Mouse (Mus musculus) G1E (cell line): Measurements from ENCODE around the gene Arhgap22.

Experiments used
- CTCF ChIP-seq: IDR thresholded peaks from 2 replicates; pipeline ENCODE4 v1.5.1; 2012; ENCODE audit warnings: low read depth, low read length, inconsistent platforms, mixed read lengths
- GATA1 ChIP-seq: IDR thresholded peaks from 2 replicates; pipeline ENCODE4 v1.6.1; 2012; ENCODE audit warnings: borderline replicate concordance, low read length, inconsistent platforms, mixed read lengths
- GATA2 ChIP-seq: IDR thresholded peaks from 2 replicates; pipeline ENCODE4 v1.6.1; 2012; ENCODE audit warnings: low read depth, low read length, inconsistent platforms, borderline replicate concordance
- POLR2AphosphoS5 ChIP-seq: IDR thresholded peaks from 2 replicates; pipeline ENCODE4 v1.6.1; 2012; ENCODE audit warnings: low read depth, low read length, inconsistent platforms; ENCODE audit not compliant: insufficient replicate concordance
- TAL1 ChIP-seq: conservative IDR thresholded peaks from 2 replicates; pipeline ENCODE4 v1.6.1; 2012; ENCODE audit warnings: low read depth, low read length, inconsistent platforms, mixed read lengths

- TF ChIP-seq CTCF (no peak), TAL1 (no peak), GATA1 (no peak), POLR2AphosphoS5 (no peak), GATA2 (no peak)
Observed at GRCm38 (mm10) chr14:33202161-33202560, 11.7 kb upstream of the Arhgap22 start.
